Mouse (Mus musculus) small intestine, adult 2 months (tissue): Measurements from ENCODE around the gene Gm6509. TPM values are rescaled to one million over a fixed set of nuclear protein-coding genes. Genes with fewer than 3 reads are reported as not detected.
"Not testable (repeated sequence)": the region's sequence is repeated elsewhere in the genome, so short reads cannot be mapped to it uniquely, and the experiment has no call there.

ENCODE experiments used
- H3K27ac ChIP-seq: fragments of 200-500 bp; 2 replicates; pipeline ENCODE4 v1.5.1; 2012; ENCODE audit warnings: low read depth, low read length, control low read depth, inconsistent platforms; ENCODE audit not compliant: insufficient read depth
- H3K27me3 ChIP-seq: fragments of 200-500 bp; 2 replicates; pipeline ENCODE4 v1.6.1; 2012; ENCODE audit warnings: mild to moderate bottlenecking, moderate library complexity, low read length, inconsistent platforms; ENCODE audit not compliant: control insufficient read depth, insufficient read depth
- H3K36me3 ChIP-seq: fragments of 200-500 bp; 2 replicates; pipeline ENCODE4 v1.6.1; 2012; ENCODE audit warnings: mild to moderate bottlenecking, low read length, control low read depth, inconsistent platforms; ENCODE audit not compliant: control insufficient read depth, insufficient read depth
- H3K4me1 ChIP-seq: fragments of 200-500 bp; 2 replicates; pipeline ENCODE4 v1.6.1; 2012; ENCODE audit warnings: low read length, inconsistent platforms, mixed read lengths; ENCODE audit not compliant: control insufficient read depth, insufficient read depth, insufficient read length
- H3K4me3 ChIP-seq: fragments of 200-500 bp; 2 replicates; pipeline ENCODE4 v1.5.1; 2012; ENCODE audit warnings: low read depth, mild to moderate bottlenecking, control low read depth, inconsistent platforms, low read length, moderate library complexity
- WGBS: fragments of 180-500 bp; shearing (Covaris S2); methylation state at CpG from one replicate; pipeline ENCODE4 v1.1.7; 2018; 5-methylcytosine and 5-hydroxymethylcytosine counted together
- polyA plus RNA-seq: library from polyadenylated mRNA; depleted of rRNA; stranded (reverse); fragments of >200 nt; gene quantifications from 2 replicates; pipeline ENCODE4 v1.2.3, GENCODE M21; 2012; rRNA removed

Gene Gm6509
- not detected in 2 replicates for polyA plus RNA-seq

DNA sequence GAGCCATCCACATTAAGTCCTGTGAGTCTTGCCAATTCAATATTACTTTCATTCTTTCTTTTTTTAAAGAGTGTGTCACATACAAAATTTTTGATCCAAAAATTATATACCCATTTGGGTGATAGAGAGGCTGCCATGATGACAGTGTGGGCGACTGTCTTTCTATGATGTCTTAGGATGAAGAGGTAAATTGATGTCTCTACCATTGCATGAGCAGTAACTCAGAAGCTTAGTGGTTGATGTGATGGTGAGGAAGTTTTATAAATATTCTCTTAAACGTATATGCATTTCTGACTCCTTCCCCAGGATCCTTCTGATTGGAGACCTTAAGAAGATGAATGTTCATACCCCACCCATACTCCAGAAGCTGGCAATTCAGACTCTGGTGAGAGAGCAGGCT, at the start of gene Gm6509:
Gene Gm6509 (plus strand): TSS at position 301 of the 400 bp plus-strand sequence.
- not testable (repeated sequence) for H3K27me3 ChIP-seq, H3K4me3 ChIP-seq, H3K27ac ChIP-seq, H3K4me1 ChIP-seq, H3K36me3 ChIP-seq
- 73% methylated on average over 1 of the region's 2 CpGs for WGBS

DNA sequence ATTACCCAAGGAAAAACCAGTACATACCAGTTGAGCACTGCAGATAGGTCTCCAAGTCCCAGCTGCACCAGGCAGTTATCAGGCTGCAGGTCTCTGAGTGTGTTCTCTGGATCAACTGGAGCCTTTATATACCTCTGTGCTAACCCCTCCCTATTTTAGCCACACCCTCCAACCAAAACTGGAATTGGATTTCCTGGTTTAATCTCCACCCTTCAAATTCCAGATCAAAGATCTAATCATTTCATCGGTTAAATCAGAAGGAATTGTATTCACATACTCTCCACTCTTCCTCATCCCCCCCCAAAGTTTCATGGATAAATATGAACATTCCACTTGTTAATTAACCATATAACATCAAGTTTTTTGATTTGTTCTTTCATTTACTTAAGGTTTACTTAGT, 7.5 kb upstream of the Gm6509 start, which contains the start of gene Gm3147:
Gene Gm3147 (minus strand): TSS at position 101 of the 400 bp plus-strand sequence.
- no CpG with 5 or more reads among the region's 1 CpGs for WGBS
- not testable (repeated sequence) for H3K36me3 ChIP-seq, H3K4me3 ChIP-seq, H3K4me1 ChIP-seq, H3K27ac ChIP-seq, H3K27me3 ChIP-seq

DNA sequence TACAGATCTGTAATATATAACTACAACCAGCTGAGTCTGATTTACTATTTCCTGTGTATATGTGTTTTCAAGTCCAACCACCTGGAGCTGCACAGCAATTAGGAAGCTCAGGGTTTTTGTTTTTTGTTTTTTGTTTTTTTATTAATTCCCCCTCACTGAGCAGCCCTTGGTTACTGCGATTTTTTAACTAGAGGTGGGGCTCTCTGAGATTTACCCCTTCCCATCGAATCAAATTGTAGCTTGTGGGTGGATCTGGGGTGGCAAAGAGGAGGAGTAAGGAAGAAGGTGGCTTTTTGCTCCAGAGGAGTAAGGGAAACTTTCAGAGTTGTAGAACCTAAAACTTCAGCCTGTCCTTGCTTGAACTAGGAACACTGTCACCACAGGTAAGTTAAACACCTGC, 24.3 kb downstream of the Gm6509 start, which contains the start of gene Gm6205:
Gene Gm6205 (plus strand): TSS at position 301 of the 400 bp plus-strand sequence.
- not testable (repeated sequence) for H3K27me3 ChIP-seq, H3K4me3 ChIP-seq, H3K4me1 ChIP-seq, H3K27ac ChIP-seq, H3K36me3 ChIP-seq
- no CpG with 5 or more reads among the region's 2 CpGs for WGBS

Other genes starting within 250 kb of the Gm6509 start
- gene Gm7682, start 178.2 kb upstream of the Gm6509 start, polyA plus RNA-seq = not detected in 2 replicates
- gene Gm3139, start 97.7 kb upstream of the Gm6509 start, polyA plus RNA-seq = not detected in 2 replicates
- not detected in 2 replicates for gene Gm3147, start 7.6 kb upstream of the Gm6509 start, polyA plus RNA-seq
- not detected in 2 replicates for gene Gm6205, start 24.4 kb downstream of the Gm6509 start, polyA plus RNA-seq
- gene Gm3183, start 241.5 kb downstream of the Gm6509 start, polyA plus RNA-seq = not detected in 2 replicates